Mouse (Mus musculus): ENCODE results near the gene Scd1.
"Not testable (repeated sequence)": the region's sequence is repeated elsewhere in the genome, so short reads cannot be mapped to it uniquely, and the experiment has no call there.

Gene Scd1

GRCm38 (mm10) chr19:44400076-44400475 is 7.6 kb downstream of the Scd1 start:
- DNase-seq (ENCODE audit: low read depth, low spot score), result no peak

DNA sequence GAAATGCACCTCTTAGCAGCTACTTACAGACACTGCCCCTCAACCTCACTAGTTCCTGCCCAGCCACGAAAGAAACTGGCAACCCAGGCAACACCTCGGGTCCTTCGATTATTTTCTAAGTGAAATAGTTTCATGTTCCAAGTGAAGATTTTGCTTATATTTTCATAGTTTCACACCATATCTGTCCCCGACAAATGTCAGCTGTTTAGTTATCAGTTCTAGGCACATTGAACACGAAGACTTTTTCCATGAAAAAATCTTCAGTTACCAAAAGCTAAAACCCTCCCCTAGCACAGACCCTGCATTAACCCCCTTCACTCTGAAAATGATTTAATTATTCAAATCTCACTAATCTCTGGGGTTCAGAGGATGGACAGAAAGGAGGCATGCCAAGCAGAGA is 10.9 kb downstream of the Scd1 start:
- no peak for DNase-seq (ENCODE audit: low read depth, low spot score)

DNA sequence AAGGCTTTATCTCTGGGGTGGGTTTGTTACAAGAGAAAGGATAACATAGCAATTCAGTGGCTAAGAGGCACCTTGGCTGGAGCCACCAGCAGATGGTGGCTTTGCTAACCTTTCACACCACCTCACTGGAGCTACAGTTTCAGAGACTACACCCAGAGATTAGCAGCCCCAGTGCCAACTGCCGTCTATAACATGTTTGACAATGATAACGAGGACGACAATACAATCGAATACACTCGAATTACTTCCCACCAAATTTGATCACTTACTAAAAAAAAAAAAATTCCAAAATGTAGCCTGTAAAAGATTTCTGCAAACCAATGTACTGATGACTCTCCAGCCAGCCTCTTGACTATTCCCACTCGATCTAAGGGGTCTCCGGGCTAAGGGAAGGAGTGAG is 12.7 kb downstream of the Scd1 start:
- DNase-seq (ENCODE audit: low read depth, low spot score), result no peak

DNA sequence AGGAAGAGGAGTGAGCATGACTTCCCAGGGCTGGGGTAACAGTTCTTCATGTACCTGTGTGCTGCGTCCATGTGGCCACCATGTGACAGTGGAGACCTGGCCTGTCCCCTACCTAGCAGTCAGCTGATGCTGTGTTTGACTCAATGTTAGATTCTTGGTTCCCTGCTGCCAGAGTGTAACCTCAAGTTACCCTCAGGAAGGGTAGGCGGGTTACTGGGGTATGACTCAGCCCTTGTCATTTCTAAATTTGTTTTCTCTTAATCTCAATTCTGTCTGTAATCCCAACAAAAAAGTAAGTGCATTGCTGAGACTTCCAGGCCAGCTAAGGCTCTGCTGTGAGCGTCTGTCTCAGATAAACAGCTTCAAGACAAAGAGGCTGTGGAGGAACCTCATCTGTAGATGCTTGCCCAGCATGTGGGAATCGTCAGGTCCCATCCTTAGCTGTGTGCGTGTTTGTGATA is 13.7 kb downstream of the Scd1 start:
- no peak for DNase-seq (ENCODE audit: low read depth, low spot score)

GRCm38 (mm10) chr19:44392339-44393009 is 15.2 kb downstream of the Scd1 start:
- no peak for DNase-seq (ENCODE audit: low read depth, low spot score)

DNA sequence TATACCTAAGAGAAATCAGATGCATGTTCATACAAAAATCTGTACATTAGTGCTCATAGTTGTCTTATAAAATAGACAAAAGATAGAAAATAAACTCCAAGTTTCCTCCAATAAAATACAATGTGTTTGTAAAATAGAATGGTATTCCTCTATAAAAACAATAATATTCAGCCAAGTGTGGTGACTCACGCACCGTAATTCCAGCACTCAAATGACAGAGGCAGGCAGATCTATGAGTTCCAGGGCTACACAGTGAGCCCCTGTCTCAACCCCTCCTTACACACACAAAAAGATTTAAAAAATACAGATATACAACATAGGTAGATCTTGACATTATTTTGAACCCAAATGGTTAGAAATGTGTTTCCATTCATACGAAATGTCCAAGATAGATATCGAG is 15.8 kb downstream of the Scd1 start:
- DNase-seq (ENCODE audit: low read depth, low spot score), result no peak

- peak; percentile 84 for DNase-seq (ENCODE audit: low read depth, low spot score)
Measured at GRCm38 (mm10) chr19:44389507-44389906, 18.2 kb downstream of the Scd1 start.

GRCm38 (mm10) chr19:44388475-44389428 is 18.9 kb downstream of the Scd1 start:
- DNase-seq (ENCODE audit: low read depth, low spot score), result peak; percentile 98

DNA sequence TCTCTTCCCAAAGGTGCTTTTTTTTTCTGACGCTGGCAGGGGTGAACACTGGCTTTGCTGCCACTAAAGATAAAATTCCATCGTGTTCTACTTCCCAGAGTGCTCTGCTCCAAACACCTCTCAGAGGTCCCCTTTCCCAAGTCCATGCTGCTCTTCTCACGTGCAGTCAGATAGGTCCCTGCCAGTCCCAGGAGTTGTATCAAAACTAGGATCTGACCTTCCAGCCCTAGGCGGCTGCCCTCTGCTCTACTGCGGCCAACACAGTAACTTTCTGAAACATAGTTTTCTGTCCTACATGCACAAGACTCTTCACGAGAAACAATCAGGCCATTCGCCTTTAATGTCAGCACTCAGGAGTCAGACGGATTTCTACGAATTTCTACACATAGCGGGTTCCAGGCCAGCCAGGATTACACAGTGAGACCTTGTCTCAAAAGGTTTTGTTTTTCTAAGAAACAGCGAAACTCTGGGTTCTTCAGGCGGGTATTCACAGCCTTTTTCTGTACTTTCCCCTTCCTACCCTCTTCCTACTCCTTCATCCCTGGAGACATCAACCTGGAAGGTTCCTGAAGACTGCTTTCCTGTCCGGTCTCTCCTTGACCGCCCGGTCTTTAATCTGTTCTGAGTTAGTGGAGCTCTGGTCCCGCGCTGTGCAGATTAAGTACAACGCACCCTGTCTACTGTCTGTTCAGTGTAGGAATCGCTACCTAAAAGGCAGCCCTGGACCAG is 19.8 kb downstream of the Scd1 start:
- no peak for DNase-seq (ENCODE audit: low read depth, low spot score)

- DNase-seq (ENCODE audit: low read depth, low spot score), result no peak
Measured at GRCm38 (mm10) chr19:44387089-44387671, 20.5 kb downstream of the Scd1 start.

DNA sequence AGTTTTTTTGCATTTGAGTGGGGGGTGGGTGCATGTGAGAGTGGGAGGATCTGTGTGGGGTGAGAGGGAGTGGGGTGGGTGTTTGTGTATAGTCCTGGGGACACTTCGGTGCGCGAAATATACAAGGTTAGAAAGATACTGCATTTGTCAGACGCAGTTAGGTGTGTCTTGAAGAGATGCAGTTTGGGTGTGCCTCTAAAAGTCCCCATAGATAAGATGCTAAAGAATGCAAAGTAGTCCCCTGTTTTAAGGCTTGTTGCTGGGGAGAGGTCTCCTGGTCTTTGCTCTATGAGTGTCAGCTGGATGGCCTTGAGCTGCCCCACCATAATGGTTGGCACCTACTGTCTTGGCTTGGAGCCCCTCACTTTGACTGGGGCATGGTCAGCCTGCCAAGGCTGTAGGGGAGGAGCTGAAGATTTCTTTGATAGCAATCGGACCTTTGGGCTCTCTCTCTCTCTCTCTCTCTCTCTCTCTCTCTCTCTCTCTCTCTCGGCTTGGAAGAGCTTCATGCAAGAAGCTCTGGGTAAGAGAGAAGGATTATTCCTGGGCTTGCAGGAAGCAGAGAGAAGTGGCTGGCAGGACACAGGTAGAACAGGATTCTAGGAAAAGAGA is 21.7 kb downstream of the Scd1 start:
- no peak for DNase-seq (ENCODE audit: low read depth, low spot score)

DNA sequence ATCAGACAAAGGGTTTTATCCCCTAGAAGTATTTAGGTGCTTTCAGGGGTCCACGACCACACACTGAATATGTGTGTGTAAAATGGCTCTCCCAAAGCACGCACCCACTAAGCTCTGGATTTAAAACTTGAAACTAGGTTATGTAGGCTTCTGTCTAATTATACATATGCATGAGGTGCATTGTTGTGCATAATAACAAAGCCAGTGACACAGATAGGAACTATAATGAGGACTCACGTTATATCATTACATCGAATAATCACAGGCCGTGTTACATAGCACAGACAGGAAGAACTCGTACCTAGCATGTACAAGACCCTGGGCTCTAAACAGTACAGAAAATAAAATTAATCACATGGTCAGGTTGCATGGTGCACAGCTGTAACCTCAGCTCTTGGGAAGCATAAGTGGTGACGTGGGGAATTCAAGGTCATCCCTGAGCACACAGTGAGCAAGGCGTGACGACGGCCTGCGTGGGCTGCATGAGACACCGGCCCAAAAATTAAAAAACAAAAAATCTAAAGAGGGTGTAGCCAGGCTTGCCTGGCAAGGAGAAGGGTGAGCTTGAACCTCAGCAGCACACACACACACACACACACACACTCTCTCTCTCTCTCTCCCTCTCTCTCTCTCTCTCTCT is 24.9 kb downstream of the Scd1 start:
- DNase-seq (ENCODE audit: low read depth, low spot score), result no peak

GRCm38 (mm10) chr19:44380065-44380464 is 27.6 kb downstream of the Scd1 start:
- no peak for DNase-seq (ENCODE audit: low read depth, low spot score)

GRCm38 (mm10) chr19:44379090-44379489 is 28.6 kb downstream of the Scd1 start:
- no peak for DNase-seq (ENCODE audit: low read depth, low spot score)

DNA sequence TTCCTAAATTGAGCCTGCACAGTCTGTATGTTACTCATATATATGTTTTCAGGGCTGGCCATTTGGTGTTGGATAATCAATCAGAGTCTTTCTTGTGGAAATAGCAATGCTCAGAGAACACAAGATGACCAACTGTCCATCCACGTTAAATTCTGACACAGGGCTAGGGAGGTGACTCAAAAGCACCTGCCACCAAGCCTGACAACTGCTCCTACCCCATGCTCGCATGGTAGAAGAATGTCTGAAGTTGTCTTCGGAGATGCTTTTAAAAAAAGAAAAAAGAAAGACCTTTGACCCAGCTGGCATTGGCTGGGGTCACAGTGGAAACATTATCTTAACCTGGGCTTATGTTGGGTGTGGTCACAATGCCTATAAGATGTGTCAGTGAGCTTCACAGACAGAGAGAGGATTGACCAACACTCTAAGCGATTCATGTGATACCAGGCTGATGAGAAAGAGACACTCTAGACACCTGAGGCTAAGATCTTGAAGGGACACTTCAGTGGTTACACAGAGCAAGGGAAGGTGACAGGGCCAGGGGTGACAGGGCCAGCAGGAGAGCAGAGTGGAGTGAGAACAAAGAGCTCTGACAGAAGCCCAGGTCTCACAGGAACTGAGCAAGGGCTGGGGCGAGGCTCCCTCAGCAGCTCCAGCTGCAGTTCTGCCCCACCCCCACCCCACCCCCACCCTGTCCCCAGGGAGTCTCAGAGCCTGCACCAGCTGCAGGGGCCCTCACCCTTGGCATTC is 29.9 kb downstream of the Scd1 start:
- no peak for DNase-seq (ENCODE audit: low read depth, low spot score)

- DNase-seq (ENCODE audit: low read depth, low spot score), result no peak
Measured at GRCm38 (mm10) chr19:44376511-44376951, 31.1 kb downstream of the Scd1 start.

- peak; percentile 86 for DNase-seq (ENCODE audit: low read depth, low spot score)
Measured at GRCm38 (mm10) chr19:44372969-44373368, 34.7 kb downstream of the Scd1 start.

DNA sequence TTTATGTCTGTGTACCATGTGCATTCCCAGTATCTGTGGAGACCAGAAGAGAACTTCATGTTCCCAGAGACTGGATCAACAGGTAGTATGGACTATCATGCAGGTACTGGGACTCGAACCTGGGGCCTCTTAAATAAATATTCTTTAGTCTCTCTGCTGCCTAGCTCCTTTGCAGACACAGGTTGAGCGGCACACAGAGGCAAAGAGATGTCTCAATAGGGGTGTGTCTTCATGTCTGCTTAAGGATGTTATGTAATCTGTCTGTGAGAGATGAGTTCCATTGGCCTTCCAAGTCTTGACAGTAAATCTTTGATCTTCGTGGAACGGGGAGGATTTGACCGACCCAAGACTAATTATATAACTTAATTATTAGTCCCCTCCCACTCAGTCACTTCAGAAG is 37.4 kb downstream of the Scd1 start:
- DNase-seq (ENCODE audit: low read depth, low spot score), result no peak

- DNase-seq (ENCODE audit: low read depth, low spot score), result no peak
Measured at GRCm38 (mm10) chr19:44369371-44369770, 38.3 kb downstream of the Scd1 start.

DNA sequence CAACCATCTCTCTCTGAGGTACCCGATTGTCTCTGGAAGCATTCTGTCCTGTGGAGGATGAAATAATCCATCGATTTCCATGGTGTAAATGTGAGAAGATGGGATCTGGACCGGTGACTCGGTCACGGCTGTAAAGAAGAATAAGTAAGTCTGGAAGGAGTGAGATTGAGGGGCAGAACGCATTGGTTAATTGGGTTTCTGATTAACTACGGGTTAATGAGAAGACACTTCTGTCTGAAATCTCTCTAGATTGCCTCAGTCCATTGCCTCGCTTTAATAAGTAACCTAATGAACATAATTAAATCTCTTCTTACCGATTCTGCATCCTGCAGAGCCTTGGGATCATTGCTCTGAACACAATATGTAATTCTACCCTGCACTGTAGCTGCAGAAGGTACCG is 40.6 kb downstream of the Scd1 start:
- DNase-seq (ENCODE audit: low read depth, low spot score), result not testable (repeated sequence)
